Mouse (Mus musculus): ENCODE measurements around the gene Adh5. TPM values are rescaled to one million over a fixed set of nuclear protein-coding genes. Genes with fewer than 3 reads are reported as not detected.

The Adh5 gene
- polyA plus RNA-seq, 1 experiment from 2014 or later, result 247 TPM

DNA sequence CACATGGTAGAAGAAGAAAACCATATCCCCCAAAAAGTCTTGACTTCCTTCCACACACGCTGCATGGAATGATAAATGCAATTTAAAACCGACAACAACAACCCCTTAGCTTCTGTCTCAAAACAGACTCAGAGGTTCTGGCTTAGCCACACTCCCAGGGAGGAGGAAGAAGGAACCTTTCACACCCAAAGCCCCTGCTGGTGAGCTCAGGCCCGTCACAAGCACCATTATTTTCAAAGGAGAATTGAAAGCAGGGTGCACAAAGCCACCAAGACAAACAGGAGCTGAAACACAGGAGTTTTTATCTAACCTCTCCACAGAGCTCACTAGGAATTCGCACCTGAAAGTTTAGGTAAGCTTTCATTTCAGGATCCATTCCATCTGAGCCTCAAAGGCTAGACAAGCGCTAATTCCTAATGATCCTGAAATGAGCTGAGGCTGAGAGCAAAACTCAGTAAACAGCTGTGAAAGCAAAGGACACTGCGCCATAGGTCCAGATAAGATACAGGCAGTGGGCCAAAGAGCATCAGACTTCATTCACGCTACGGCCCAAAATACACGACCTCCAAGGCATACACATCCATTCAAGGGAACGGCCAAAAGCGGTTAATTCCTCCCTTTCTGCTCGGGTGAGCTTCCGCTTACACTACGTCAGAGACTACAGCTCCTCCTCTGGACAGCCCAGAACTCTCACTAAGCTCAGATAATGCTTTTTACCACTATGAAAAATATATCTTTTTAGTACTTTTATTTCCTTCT is 38.8 kb downstream of the Adh5 start:
- H3K9me3 ChIP-seq (ENCODE audit: low read length), result no peaks in the 10 kb centered on the region
- WGBS (ENCODE audit: insufficient replicate concordance), result 50% methylated on average over 14 of the region's 14 CpGs
- peak overlapping the region; percentile 30 for H3K9ac ChIP-seq (replicated peaks)
- no peak overlapping the region for H3K4me3 ChIP-seq (ENCODE audit: low read depth, low read length)
- TF ChIP-seq CTCF (IDR thresholded peaks at IDR 0.05; ENCODE audit: low read depth), result 0 out of 2 replicates have a peak, but pooled peaks have one; percentile 2
- TF ChIP-seq EP300 (IDR thresholded peaks at IDR 0.05; ENCODE audit: low read depth), result no peak
- H3K36me3 ChIP-seq (replicated peaks; ENCODE audit: insufficient read depth, low read length), result peaks cover 22% of the 10 kb centered on the region
- H3K4me1 ChIP-seq (ENCODE audit: insufficient read depth), result no peaks in the 10 kb centered on the region
- ATAC-seq, result 0 out of 2 replicates have a peak, but pooled peaks have one; percentile 25
- no peaks in the 10 kb centered on the region for H3K27me3 ChIP-seq (ENCODE audit: insufficient read depth, low read length)
- DNase-seq, result no peak
- H3K27ac ChIP-seq (ENCODE audit: low read depth), result peak overlapping the region; percentile 48
- peak overlapping the region; percentile 30; the same call in 1 of the 2 replicates for H3K4me2 ChIP-seq (ENCODE audit: low read depth, low read length)

- TF ChIP-seq CTCF (IDR thresholded peaks at IDR 0.05; ENCODE audit: low read depth) (no peak), EP300 (IDR thresholded peaks at IDR 0.05; ENCODE audit: low read depth) (no peak)
- no peaks in the 10 kb centered on the region for H3K27me3 ChIP-seq (ENCODE audit: insufficient read depth, low read length)
- DNase-seq (no peak), ATAC-seq (no peak)
- no peak overlapping the region for H3K27ac ChIP-seq (ENCODE audit: low read depth)
- no peaks in the 10 kb centered on the region for H3K9me3 ChIP-seq (ENCODE audit: low read length)
- H3K4me2 ChIP-seq (ENCODE audit: low read depth, low read length), result no peak overlapping the region
- no peak overlapping the region for H3K4me3 ChIP-seq (ENCODE audit: low read depth, low read length)
- peaks cover 4% of the 10 kb centered on the region; the same call in 1 of the 2 replicates for H3K4me1 ChIP-seq (ENCODE audit: insufficient read depth)
- peaks cover 22% of the 10 kb centered on the region for H3K36me3 ChIP-seq (replicated peaks; ENCODE audit: insufficient read depth, low read length)
- 74% methylated on average over 2 of the region's 2 CpGs for WGBS (ENCODE audit: insufficient replicate concordance)
- no peak overlapping the region for H3K9ac ChIP-seq (replicated peaks)
Measured at GRCm38 (mm10) chr3:138483240-138483639, 40.3 kb downstream of the Adh5 start.

- peak overlapping the region; percentile 83 for H3K27ac ChIP-seq (ENCODE audit: low read depth)
- H3K4me1 ChIP-seq (ENCODE audit: insufficient read depth), result peaks cover 7% of the 10 kb centered on the region; the same call in 1 of the 2 replicates
- peak; percentile 65 for ATAC-seq
- H3K9me3 ChIP-seq (ENCODE audit: low read length), result no peaks in the 10 kb centered on the region
- no peaks in the 10 kb centered on the region for H3K27me3 ChIP-seq (ENCODE audit: insufficient read depth, low read length)
- TF ChIP-seq EP300 (IDR thresholded peaks at IDR 0.05; ENCODE audit: low read depth) (no peak), CTCF (IDR thresholded peaks at IDR 0.05; ENCODE audit: low read depth) (no peak)
- H3K9ac ChIP-seq (replicated peaks), result peak overlapping the region; percentile 91
- under 1% methylated on average over 53 of the region's 61 CpGs for WGBS (ENCODE audit: insufficient replicate concordance)
- peak overlapping the region; percentile 77 for H3K4me2 ChIP-seq (ENCODE audit: low read depth, low read length)
- no peak for DNase-seq
- H3K36me3 ChIP-seq (replicated peaks; ENCODE audit: insufficient read depth, low read length), result 0 out of 2 replicates have a peak, but pooled peaks cover 2% of the 10 kb centered on the region
- peak overlapping the region; percentile 94 for H3K4me3 ChIP-seq (ENCODE audit: low read depth, low read length)
Measured at GRCm38 (mm10) chr3:138488584-138489326, 45.9 kb downstream of the Adh5 start.

DNA sequence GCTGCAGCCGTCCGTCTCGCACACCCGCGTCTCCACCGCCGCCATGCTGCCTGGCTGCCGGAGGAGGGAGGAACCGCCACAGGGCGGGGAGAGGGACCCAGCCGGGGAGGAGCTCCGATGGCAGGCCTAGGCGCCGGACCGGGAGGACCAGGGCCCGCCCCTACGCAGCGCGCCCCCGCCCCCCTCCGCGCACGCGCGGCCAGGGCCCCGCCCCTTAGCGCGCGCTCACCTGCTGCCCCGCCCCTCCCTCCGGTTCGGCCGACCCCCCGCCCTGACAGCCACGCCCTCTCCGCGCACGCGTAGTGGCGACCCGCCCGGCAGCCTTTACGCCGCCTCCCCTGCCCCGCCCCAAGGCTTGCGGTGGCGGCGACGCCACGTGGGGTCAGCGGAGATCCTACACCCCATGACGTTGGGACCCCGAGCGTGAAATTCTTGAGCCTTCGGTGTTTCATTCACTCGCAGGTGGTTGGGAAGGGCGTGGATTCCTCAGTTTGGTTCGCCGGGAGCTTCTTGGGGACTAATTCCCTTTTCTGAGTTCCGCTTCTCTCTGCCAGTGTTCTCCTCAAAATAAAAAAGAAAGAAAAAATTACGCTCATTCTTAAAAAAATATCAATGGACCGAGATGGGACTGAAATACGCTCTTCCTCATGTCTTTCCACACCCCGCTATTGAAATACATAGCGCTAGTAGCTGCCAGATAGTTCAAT is 46.6 kb downstream of the Adh5 start, which contains the start of gene Metap1:
Gene Metap1, minus strand, starts transcription at position 189 of the 707 bp plus-strand sequence.
- peak within 1 kb of the TSS; percentile 83 for H3K27ac ChIP-seq (ENCODE audit: low read depth)
- H3K4me2 ChIP-seq (ENCODE audit: low read depth, low read length), result peak within 1 kb of the TSS; percentile 80
- peak; percentile 99 for DNase-seq
- 0 out of 2 replicates have a peak, but pooled peaks cover 2% of the 10 kb centered on the region for H3K36me3 ChIP-seq (replicated peaks; ENCODE audit: insufficient read depth, low read length)
- no peaks in the 10 kb centered on the region for H3K9me3 ChIP-seq (ENCODE audit: low read length)
- peak; percentile 99 for ATAC-seq
- under 1% methylated on average over 31 of the region's 65 CpGs for WGBS (ENCODE audit: insufficient replicate concordance)
- TF ChIP-seq CTCF (IDR thresholded peaks at IDR 0.05; ENCODE audit: low read depth), result no peak; the same call in none of the 2 replicates
- TF ChIP-seq EP300 (IDR thresholded peaks at IDR 0.05; ENCODE audit: low read depth), result no peak
- H3K9ac ChIP-seq (replicated peaks), result peak within 1 kb of the TSS; percentile 91
- peak within 1 kb of the TSS; percentile 94 for H3K4me3 ChIP-seq (ENCODE audit: low read depth, low read length)
- peaks cover 8% of the 10 kb centered on the region; the same call in 1 of the 2 replicates for H3K4me1 ChIP-seq (ENCODE audit: insufficient read depth)
- no peaks in the 10 kb centered on the region for H3K27me3 ChIP-seq (ENCODE audit: insufficient read depth, low read length)

DNA sequence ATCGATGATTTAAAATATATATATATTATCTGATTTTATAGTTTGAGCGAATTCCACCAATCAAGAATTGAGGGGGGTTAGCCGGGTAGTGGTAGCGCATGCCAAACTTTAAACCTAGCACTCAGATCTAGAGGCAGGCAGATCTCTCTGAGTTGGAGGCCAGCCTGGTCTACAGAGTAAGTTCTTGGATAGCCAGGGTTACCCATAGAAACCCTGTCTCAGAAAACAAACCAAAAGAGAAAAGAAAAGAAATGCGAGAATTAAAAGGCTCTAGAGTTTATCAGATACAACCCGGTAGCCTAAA is 47.1 kb downstream of the Adh5 start:
- Histone ChIP-seq H3K4me2 (ENCODE audit: low read depth, low read length) (peak overlapping the region; percentile 80), H3K9me3 (ENCODE audit: low read length) (no peaks in the 10 kb centered on the region), H3K36me3 (replicated peaks; ENCODE audit: insufficient read depth, low read length) (no peaks in the 10 kb centered on the region), H3K4me3 (ENCODE audit: low read depth, low read length) (peak overlapping the region; percentile 94), H3K9ac (replicated peaks) (peak overlapping the region; percentile 68), H3K27me3 (ENCODE audit: insufficient read depth, low read length) (no peaks in the 10 kb centered on the region), H3K4me1 (ENCODE audit: insufficient read depth) (peaks cover 13% of the 10 kb centered on the region; the same call in 1 of the 2 replicates), H3K27ac (ENCODE audit: low read depth) (peak overlapping the region; percentile 70)
- ATAC-seq, result no peak
- TF ChIP-seq EP300 (IDR thresholded peaks at IDR 0.05; ENCODE audit: low read depth) (no peak), CTCF (IDR thresholded peaks at IDR 0.05; ENCODE audit: low read depth) (no peak)
- 11% methylated on average over 6 of the region's 6 CpGs for WGBS (ENCODE audit: insufficient replicate concordance)
- no peak for DNase-seq

All from liver, postnatal 0 days (tissue).